Comparison of ENCODE assay signal across 8 mouse cellular contexts in the genomic region with DNA sequence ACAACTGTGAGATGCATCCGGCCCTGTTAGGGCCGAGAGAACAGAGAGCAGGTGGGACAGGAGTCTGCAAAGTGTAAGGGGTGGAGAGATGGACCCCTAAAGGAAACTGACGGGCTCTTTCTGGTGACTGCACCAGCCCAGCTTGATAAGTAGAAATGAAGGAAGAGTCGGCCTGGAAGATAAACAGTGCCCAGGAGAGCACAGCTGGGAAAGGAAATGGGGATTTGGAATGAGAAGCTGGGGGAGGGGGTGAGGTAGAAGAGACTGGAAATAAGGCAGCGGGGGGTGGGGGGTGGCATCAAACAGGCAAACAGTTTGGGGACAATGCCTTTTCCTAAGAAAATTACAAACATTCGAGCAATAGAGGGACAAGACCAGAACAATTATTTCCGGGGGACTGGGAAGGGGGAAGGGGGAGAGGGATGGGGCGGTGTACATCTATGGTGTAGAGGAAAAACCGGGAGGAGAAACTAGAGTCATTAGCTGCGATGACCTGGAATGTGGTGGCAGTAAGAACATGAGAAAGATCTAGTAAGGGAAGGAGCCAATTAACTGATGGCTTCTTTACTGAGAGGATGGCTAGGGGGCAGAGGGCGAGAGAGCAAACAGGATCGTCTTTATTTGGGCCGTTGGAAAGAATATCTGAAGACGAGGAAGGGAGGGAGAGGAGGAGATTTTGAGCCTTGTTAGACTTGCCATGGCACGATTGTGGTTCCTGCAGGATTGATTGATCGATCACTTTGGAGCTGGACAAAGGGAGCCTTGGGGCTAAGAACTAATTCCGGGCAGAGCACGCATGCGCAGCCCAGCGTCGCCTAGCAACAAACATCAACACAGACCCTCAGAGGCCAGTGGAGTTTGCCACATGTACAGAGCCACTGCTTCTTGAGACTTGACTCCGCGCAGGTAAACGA. TPM values are rescaled to one million over a fixed set of nuclear protein-coding genes. Genes with fewer than 3 reads are reported as not detected.
DNase-seq lines count a peak whose midpoint lies in the region; ATAC-seq lines count a peak whose summit lies in the region.

Gene Armc3 (plus strand): TSS at position 851 of the 914 bp plus-strand sequence.

- intact Hi-C loops in heart, postnatal 25 days (cut with DNase I): no loop called here

- no peak within 1 kb of the TSS for H3K27ac ChIP-seq in embryonic facial prominence, embryonic 15.5 days (replicated peaks)
- H3K27ac ChIP-seq in liver, embryonic 16.5 days (ENCODE audit: low read length): no peak within 1 kb of the TSS
- H3K27ac ChIP-seq in neural tube, embryonic 11.5 days (ENCODE audit: low read depth, low read length): peak within 1 kb of the TSS; percentile 53

- no peaks in the 10 kb centered on the region for H3K36me3 ChIP-seq in embryonic facial prominence, embryonic 15.5 days
- H3K36me3 ChIP-seq in liver, embryonic 16.5 days (ENCODE audit: control insufficient read depth, insufficient read depth): no peaks in the 10 kb centered on the region
- H3K36me3 ChIP-seq in neural tube, embryonic 11.5 days (ENCODE audit: control insufficient read depth, insufficient read depth, low read length): no peaks in the 10 kb centered on the region

- no peaks in the 10 kb centered on the region for H3K27me3 ChIP-seq in embryonic facial prominence, embryonic 15.5 days
- no peaks in the 10 kb centered on the region for H3K27me3 ChIP-seq in liver, embryonic 16.5 days (ENCODE audit: control insufficient read depth, insufficient read depth, low read depth, low read length)
- H3K27me3 ChIP-seq in neural tube, embryonic 11.5 days (ENCODE audit: control insufficient read depth, insufficient read depth, low read length): no peaks in the 10 kb centered on the region

- 0 out of 2 replicates have a peak, but pooled peaks cover 6% of the 10 kb centered on the region for H3K4me1 ChIP-seq in embryonic facial prominence, embryonic 15.5 days
- no peaks in the 10 kb centered on the region for H3K4me1 ChIP-seq in liver, embryonic 16.5 days (ENCODE audit: control insufficient read depth, low read depth, low read length)
- no peaks in the 10 kb centered on the region; the same call in 1 of the 2 replicates for H3K4me1 ChIP-seq in neural tube, embryonic 11.5 days (ENCODE audit: control insufficient read depth, insufficient read depth, low read length)

- H3K4me2 ChIP-seq in embryonic facial prominence, embryonic 15.5 days (replicated peaks): peak within 1 kb of the TSS; percentile 65
- peak within 1 kb of the TSS; percentile 43 for H3K4me2 ChIP-seq in liver, embryonic 16.5 days (ENCODE audit: low read depth, low read length)
- H3K4me2 ChIP-seq in neural tube, embryonic 11.5 days (ENCODE audit: low read depth): peak within 1 kb of the TSS; percentile 60

- no peaks in the 10 kb centered on the region for H3K9me3 ChIP-seq in embryonic facial prominence, embryonic 15.5 days (replicated peaks)
- H3K9me3 ChIP-seq in liver, embryonic 16.5 days (replicated peaks; ENCODE audit: control insufficient read depth, low read length): no peaks in the 10 kb centered on the region
- no peaks in the 10 kb centered on the region for H3K9me3 ChIP-seq in neural tube, embryonic 11.5 days (ENCODE audit: control insufficient read depth, low read length)

- 10% methylated on average over 24 of the region's 24 CpGs for WGBS in embryonic facial prominence, embryonic 15.5 days
- 18% methylated on average over 24 of the region's 24 CpGs for WGBS in liver, embryonic 16.5 days (ENCODE audit: insufficient replicate concordance)
- 20% methylated on average over 24 of the region's 24 CpGs for WGBS in neural tube, embryonic 11.5 days

- peak; percentile 8 to 57 for DNase-seq in spleen, postnatal 10 days (ENCODE audit: low spot score in 2 of 2)
- DNase-seq in spleen, adult 12 weeks (ENCODE audit: low spot score): no peak
- DNase-seq in heart, postnatal 25 days (ENCODE audit: low spot score): peak; percentile 8
- peak; percentile 16 to 74 for DNase-seq in layer of hippocampus, adult 18-20 months (ENCODE audit: low spot score in 2 of 2)
- DNase-seq in neural tube, embryonic 11.5 days (ENCODE audit: low spot score): peak; percentile 90
- peak; percentile 80 for DNase-seq in testis, postnatal 10 days (ENCODE audit: low spot score)

- peak; percentile 90 for ATAC-seq in embryonic facial prominence, embryonic 15.5 days (ENCODE audit: insufficient number of reproducible peaks, low FRiP score, low TSS enrichment, low read depth)
- ATAC-seq in liver, embryonic 16.5 days (ENCODE audit: low read depth): no peak
- peak; percentile 96 for ATAC-seq in neural tube, embryonic 11.5 days (ENCODE audit: insufficient read depth, low FRiP score, low TSS enrichment)

- H3K9ac ChIP-seq in embryonic facial prominence, embryonic 15.5 days: peak within 1 kb of the TSS; percentile 37
- H3K9ac ChIP-seq in liver, embryonic 16.5 days (ENCODE audit: low read depth, low read length): no peak within 1 kb of the TSS
- peak within 1 kb of the TSS; percentile 56 for H3K9ac ChIP-seq in neural tube, embryonic 11.5 days (ENCODE audit: low read length)

- peak within 1 kb of the TSS; percentile 54 for H3K4me3 ChIP-seq in embryonic facial prominence, embryonic 15.5 days (replicated peaks)
- peak within 1 kb of the TSS; percentile 44 for H3K4me3 ChIP-seq in liver, embryonic 16.5 days (ENCODE audit: low read depth, low read length)
- H3K4me3 ChIP-seq in neural tube, embryonic 11.5 days (ENCODE audit: low read depth, low read length): peak within 1 kb of the TSS; percentile 37

RNA-seq across cellular contexts. Expression of gene Armc3, which starts in this region (rescaled TPM):
- 2.6 and 4.4 TPM in 2 replicates for polyA plus RNA-seq in embryonic facial prominence, embryonic 15.5 days (2015; fragmentation: Nextera tagmentation; extraction: Ambion mirVana)
- total RNA-seq in heart, postnatal 25 days (2021): not detected
- total RNA-seq in layer of hippocampus, adult 18-20 months (2021): under 1 TPM; 0.79 to 0.81 TPM
- 0.06 and 0.11 TPM in 2 replicates for polyA plus RNA-seq in liver, embryonic 16.5 days (2015; fragmentation: Nextera tagmentation; extraction: Ambion mirVana)
- polyA plus RNA-seq in neural tube, embryonic 11.5 days (2014; fragmentation: Nextera tagmentation; extraction: Ambion mirVana): 0.14 and 0.45 TPM in 2 replicates

Comparison
In these comparisons a context has a peak if more than half of its experiments do, and no peak if none do; other contexts are left out.
1. Peak in DNase-seq in heart, postnatal 25 days; RNA of the gene not detected or under 1 TPM.
2. Peak in DNase-seq in layer of hippocampus, adult 18-20 months; RNA of the gene not detected or under 1 TPM.
3. Peak in DNase-seq, ATAC-seq, H3K4me3 ChIP-seq, H3K27ac ChIP-seq, H3K9ac ChIP-seq and H3K4me2 ChIP-seq in neural tube, embryonic 11.5 days; RNA of the gene not detected or under 1 TPM.